8 mouse cellular contexts compared by ENCODE assay signal in genomic region chr7:90060343-90061175, GRCm38 (mm10).
DNase-seq lines count a peak whose midpoint lies in the region; ATAC-seq and TF ChIP-seq lines count a peak whose summit lies in the region.

No protein-coding gene starts in this region.

- no peaks in the 10 kb centered on the region for H3K9me3 ChIP-seq in heart, embryonic 14.5 days (ENCODE audit: control insufficient read depth, low read length)
- no peaks in the 10 kb centered on the region for H3K9me3 ChIP-seq in limb, embryonic 15.5 days
- no peaks in the 10 kb centered on the region for H3K9me3 ChIP-seq in stomach, postnatal 0 days (ENCODE audit: control insufficient read depth, low read length)

- H3K4me2 ChIP-seq in heart, embryonic 14.5 days (ENCODE audit: low read length): peak overlapping the region; percentile 17; the same call in 1 of the 2 replicates
- H3K4me2 ChIP-seq in limb, embryonic 15.5 days: peak overlapping the region; percentile 12; the same call in 1 of the 2 replicates
- H3K4me2 ChIP-seq in stomach, postnatal 0 days (replicated peaks; ENCODE audit: low read depth): no peak overlapping the region

- no peak for ATAC-seq in heart, embryonic 14.5 days (ENCODE audit: insufficient number of reproducible peaks, insufficient read depth, low FRiP score, low read depth)
- ATAC-seq in limb, embryonic 15.5 days (ENCODE audit: insufficient number of reproducible peaks, low FRiP score, low TSS enrichment, low read depth): no peak
- no peak for ATAC-seq in stomach, postnatal 0 days (ENCODE audit: low FRiP score, low TSS enrichment)

- H3K4me1 ChIP-seq in heart, embryonic 14.5 days (ENCODE audit: control insufficient read depth in 2 of 2, insufficient read depth in 2 of 2, low read length in 2 of 2): peaks cover 9 to 16% of the 10 kb centered on the region in 2 experiments
- peaks cover 28% of the 10 kb centered on the region for H3K4me1 ChIP-seq in limb, embryonic 15.5 days
- 0 out of 2 replicates have a peak, but pooled peaks cover 5% of the 10 kb centered on the region for H3K4me1 ChIP-seq in stomach, postnatal 0 days (replicated peaks; ENCODE audit: control insufficient read depth, insufficient read depth)

- DNase-seq in adrenal gland, postnatal 10 days: peak; percentile 43
- DNase-seq in adrenal gland, adult 8-10 months: no peak
- DNase-seq in A20 (ENCODE audit: low read depth, low spot score): peak; percentile 35
- DNase-seq in stomach, postnatal 0 days (ENCODE audit: low spot score): peak; percentile 22
- no peak for DNase-seq in left cerebral cortex, adult 8-10 months (ENCODE audit: low spot score in 2 of 2)
- no peak for DNase-seq in left cerebral cortex, adult 11 months (ENCODE audit: low spot score)

- TF ChIP-seq EP300 in stomach, postnatal 0 days (optimal IDR thresholded peaks at IDR 0.05): no peak

- no peaks in the 10 kb centered on the region for H3K36me3 ChIP-seq in heart, embryonic 14.5 days (ENCODE audit: control insufficient read depth, insufficient read depth, low read length)
- H3K36me3 ChIP-seq in limb, embryonic 15.5 days: no peaks in the 10 kb centered on the region
- no peaks in the 10 kb centered on the region for H3K36me3 ChIP-seq in stomach, postnatal 0 days (ENCODE audit: control insufficient read depth, insufficient read depth, low read length)

- TF ChIP-seq CTCF in stomach, postnatal 0 days (IDR thresholded peaks at IDR 0.05; ENCODE audit: low read depth): no peak

- peak overlapping the region; percentile 14 to 34; a peak in 1 of 4 replicates for H3K27ac ChIP-seq in heart, embryonic 14.5 days (replicated peaks in 1 of 2; ENCODE audit: control insufficient read depth in 1 of 2, insufficient read depth in 1 of 2, low read depth in 2 of 2, low read length in 2 of 2)
- H3K27ac ChIP-seq in limb, embryonic 15.5 days: peak overlapping the region; percentile 79
- H3K27ac ChIP-seq in stomach, postnatal 0 days (replicated peaks): peak overlapping the region; percentile 31

- H3K9ac ChIP-seq in heart, embryonic 14.5 days (ENCODE audit: low read length): no peak overlapping the region; the same call in 1 of the 2 replicates
- no peak overlapping the region for H3K9ac ChIP-seq in limb, embryonic 15.5 days
- 0 out of 2 replicates have a peak overlapping the region, but pooled peaks have one; percentile 9 for H3K9ac ChIP-seq in stomach, postnatal 0 days (ENCODE audit: low read length)

- no peak overlapping the region for H3K4me3 ChIP-seq in heart, embryonic 14.5 days (ENCODE audit: control insufficient read depth in 1 of 2, insufficient read depth in 1 of 2, low read depth in 1 of 2, low read length in 2 of 2)
- H3K4me3 ChIP-seq in limb, embryonic 15.5 days: no peak overlapping the region
- no peak overlapping the region for H3K4me3 ChIP-seq in stomach, postnatal 0 days (ENCODE audit: low read depth, low read length)

- no peaks in the 10 kb centered on the region for H3K27me3 ChIP-seq in heart, embryonic 14.5 days (ENCODE audit: control insufficient read depth, insufficient read depth, low read length)
- no peaks in the 10 kb centered on the region for H3K27me3 ChIP-seq in limb, embryonic 15.5 days
- no peaks in the 10 kb centered on the region for H3K27me3 ChIP-seq in stomach, postnatal 0 days (ENCODE audit: control insufficient read depth, insufficient read depth, low read length)

- 41% methylated on average over 16 of the region's 16 CpGs for WGBS in heart, embryonic 14.5 days
- WGBS in limb, embryonic 15.5 days: 66% methylated on average over 16 of the region's 16 CpGs
- 57% methylated on average over 16 of the region's 16 CpGs for WGBS in stomach, postnatal 0 days

Comparison
In these comparisons a context has a peak if more than half of its experiments do, and no peak if none do; other contexts are left out.
1. DNase-seq: peak in adrenal gland, postnatal 10 days (single experiment), A20 (single experiment) and stomach, postnatal 0 days (single experiment); none in adrenal gland, adult 8-10 months (single experiment), left cerebral cortex, adult 8-10 months (0 of 2) and left cerebral cortex, adult 11 months (single experiment).
2. H3K27ac ChIP-seq: peak in every context shown above with its lines; median percentile 79 in limb, embryonic 15.5 days; 31 in stomach, postnatal 0 days; 24 in heart, embryonic 14.5 days.